Mouse (Mus musculus) left cerebral cortex, postnatal 4 days (tissue): ENCODE results near the gene Wscd2. TPM values are rescaled to one million over a fixed set of nuclear protein-coding genes. Genes with fewer than 3 reads are reported as not detected.

Source experiments
- DNase-seq: peaks from one replicate; pipeline ENCODE4 v3.0.0-alpha.2; 2022
- intact Hi-C: fragments of 180-260 bp; cut with DNase I; formaldehyde crosslinking; loops from one replicate; pipeline ENCODE4 v1.15.1; 2025
- total RNA-seq, 2 experiments: library from RNA; stranded (reverse); gene quantifications; 2 replicates each; pipeline ENCODE4 v1.2.3; 2021

Gene Wscd2
- total RNA-seq, 2 experiments from 2014 or later = 39.4 to 43.9 TPM

DNA sequence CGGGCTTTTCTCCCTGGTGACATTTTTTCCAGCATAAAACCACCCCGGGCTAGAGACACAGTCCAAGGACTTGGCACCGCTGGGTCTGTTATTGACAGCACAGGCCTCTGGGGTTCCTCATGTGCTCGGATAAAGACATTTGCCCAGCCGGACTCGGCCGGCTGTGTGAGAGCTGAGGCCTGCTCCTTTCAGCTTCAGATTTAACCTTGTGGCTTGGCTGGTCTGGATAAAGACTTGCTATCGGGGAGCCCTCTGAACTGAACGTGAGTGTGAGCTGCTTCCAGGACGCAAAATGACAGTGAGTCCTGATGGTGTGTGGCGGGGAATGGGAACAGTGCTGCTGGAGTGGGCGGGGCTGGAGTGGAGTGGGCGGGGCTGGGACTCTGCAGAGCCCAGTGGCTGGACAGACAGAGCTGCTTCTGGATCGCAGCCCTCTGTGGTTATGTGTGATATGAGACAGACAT, 26.8 kb downstream of the Wscd2 start:
- intact Hi-C loops = no loop called here
- DNase-seq = peak; percentile 52

DNA sequence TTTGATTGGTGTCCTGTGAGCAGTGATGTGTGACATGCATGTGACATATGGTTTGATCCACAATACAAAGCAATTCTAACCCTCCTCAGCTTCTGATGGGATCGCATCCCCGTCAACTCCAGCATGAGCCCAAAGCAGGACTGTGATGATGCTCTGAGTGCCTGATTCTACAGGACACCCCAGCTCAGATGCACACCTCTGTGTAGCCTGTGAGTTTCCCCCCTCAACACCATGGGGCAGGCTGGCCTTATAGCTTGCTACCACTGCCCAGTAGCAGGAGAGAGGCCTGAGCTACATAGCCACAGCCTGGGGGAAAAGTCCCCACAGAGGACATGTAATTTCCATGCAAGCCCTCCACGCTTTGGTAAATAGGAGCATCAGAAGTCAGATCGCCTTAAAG, 27.3 kb downstream of the Wscd2 start:
- DNase-seq = no peak
- intact Hi-C loops = no loop called here

DNA sequence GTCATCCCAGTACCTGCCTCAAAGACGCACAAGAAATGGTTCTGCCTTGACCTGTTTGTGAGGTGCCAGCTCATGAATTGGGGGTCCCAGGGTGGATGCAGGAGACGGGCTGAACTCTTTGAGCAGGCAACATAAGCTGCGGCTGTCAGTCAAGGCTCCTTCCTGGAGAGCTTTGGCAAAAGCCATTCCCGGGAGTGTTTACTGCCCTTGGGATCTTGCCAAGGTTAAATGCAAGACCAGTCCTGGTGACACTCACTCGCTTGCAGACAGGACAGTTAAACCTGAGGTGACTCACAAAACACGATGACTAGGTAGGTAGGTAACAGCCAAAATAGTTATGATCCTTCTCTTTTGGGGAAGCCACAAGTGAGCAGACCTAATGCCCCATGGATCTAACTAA, 30.9 kb downstream of the Wscd2 start:
- intact Hi-C loops = no loop called here
- DNase-seq = no peak

DNA sequence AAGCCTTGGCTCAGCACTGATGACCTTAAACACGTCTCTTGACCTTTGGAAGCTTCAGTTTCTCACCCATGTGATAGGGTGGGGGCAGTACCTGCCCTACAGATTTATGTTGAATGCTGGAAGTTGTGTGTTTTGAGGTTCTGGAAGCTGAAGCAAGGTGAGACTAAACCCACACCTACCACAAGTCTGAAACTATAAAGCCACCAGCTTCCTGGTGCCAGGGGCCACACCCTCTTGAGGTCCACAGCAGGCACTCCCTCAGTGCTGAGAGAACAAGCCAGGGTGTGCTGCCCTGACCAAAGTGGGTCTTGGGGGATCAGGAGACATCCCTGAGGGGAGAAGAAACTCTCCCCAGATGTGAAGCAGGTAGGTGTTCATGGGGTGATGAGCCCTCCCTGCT, 48.7 kb downstream of the Wscd2 start:
- DNase-seq = no peak
- intact Hi-C loops = no loop called here

DNA sequence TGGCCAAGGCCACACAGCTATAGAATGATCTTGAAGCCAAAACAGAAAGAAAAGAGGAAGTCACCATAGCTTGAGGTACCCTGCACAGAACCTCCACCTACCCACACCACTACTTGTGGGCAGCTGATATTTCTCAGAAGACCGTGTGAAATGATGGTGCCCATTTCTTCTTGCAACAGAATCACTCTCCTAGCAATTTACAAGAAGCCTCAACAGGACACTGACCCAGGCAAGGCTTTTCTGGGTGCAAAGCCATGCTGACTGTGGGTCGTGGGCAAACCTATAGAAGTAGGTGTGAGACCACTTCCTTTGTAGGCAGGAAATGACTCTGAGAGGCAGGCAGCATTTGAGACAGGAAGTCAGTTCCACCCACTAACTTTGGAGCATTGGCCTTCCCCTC, 49.3 kb downstream of the Wscd2 start:
- intact Hi-C loops = no loop called here
- DNase-seq = no peak

DNA sequence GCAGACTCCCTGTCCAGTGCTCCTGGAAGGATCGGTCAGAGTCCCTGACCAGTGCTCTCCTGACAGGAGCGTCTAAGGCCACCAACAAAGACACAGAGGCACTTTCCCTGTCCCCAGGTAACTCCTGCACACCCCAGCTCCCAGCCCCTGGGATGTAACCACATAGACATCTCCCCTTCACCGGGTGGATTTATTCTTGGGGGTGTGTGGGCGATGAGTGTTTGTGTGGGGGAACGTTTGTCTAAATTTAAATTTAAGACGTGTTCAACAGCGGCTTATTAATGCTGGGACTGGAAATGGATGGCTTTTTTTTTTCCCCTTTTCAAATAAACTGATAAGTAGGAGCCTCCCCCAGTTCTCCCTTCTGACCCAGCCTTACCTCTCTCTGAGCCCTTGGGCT, 49.7 kb downstream of the Wscd2 start:
- DNase-seq = no peak
- intact Hi-C loops = no loop called here

DNA sequence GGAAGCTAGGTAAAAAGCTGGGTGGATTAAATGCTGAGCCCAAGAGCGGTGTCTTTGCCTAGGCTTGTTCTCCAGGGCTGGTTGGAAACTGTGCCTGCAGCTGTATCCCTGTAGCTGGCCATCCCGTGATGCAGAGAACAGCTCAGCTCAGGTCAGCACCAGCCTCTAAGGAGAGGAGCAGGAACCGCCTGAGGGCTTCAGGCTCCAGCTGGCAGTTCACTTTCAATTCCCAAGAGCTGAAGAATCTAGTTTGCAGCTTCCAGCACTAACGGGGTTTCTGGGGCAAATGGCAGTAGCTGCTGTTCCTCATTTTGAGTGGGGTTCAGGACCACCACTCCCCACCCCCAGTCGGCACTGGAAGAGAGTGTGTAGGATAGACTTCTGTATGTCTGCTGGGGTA, 51.1 kb downstream of the Wscd2 start:
- intact Hi-C loops = no loop called here
- no peak for DNase-seq

DNA sequence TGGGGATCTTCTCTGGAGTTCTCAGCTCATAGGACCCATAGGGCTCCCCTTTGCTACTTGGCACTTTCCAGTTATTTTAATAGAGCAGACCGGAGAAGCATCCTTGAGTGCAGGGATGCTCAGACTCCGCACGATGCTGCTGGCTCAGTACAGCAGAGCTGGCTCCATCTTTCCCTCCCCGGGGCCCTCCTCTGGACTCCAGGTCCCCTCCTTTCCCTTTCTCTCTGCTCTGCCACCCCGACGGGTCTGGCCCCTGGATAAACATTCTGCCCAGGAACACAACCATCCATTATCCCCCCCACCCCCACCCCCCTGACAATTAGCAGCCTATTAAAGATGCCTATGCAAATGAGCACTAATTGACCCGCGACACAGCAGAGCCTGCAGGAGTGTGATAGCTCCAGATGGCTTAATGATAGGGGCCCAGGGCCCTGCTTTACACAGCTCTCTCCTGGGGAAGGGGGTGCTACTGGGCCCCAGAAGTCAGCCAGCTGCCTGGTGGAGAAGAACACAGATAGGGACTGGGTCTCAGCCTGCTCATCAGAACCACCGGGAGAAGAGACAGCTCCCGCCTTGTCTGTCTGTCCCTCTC, 52.8 kb downstream of the Wscd2 start:
- intact Hi-C loops = no loop called here
- DNase-seq = no peak

DNA sequence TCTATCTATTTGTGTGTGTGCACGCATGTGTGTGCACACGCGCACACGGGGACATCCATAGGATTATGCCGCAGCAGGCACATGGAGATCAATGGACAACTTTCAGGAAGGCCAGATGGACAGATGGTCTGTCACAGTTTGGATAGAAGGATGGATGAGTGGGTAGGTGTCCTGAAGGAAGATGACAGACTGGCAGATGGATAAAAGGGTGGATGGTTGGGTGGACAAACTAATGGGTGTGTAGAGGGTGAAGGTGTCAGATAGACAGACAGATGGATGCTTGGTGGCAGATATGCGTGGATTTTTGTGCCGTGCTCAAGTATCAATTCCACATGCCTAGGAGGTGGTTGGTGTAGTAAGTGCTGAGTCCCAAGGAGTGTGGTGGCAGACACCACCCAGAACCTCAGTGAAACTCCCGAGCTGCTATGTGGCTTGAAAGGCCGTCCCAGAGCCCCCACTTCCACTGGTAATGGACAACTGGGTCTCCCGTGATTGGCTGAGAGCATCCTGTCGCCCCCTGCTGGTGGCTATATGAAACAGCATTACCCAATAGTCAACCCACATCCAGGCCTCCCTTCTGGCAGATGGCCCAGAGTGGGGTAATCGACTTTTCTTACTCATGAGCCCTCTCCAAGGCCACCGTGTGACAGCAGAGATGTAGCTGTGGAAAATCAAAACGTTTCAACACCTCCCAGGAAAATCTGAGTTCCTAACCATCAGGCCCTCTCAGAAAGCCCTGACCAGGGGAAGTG, 58.0 kb downstream of the Wscd2 start:
- peak; percentile 75 for DNase-seq
- intact Hi-C loops = no loop called here

DNA sequence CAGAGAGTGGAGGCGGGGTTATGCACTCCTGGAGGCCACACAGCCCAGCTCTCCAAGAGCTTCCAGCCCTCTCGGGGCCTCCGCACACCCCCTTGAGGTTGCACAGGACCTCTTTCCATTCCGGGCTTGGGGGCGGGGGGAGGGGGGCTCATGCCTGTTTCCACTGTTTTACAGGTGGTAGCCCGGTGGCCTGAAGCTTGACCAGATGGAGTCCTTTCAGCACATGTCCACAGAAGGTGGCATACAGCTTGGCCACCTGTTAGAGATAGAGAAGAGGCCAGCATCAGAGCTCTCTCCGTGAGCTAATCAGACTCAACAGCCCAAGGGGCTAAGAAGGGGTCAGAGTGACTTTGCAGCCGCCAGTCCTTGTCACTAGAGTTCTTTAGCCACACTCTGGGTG, 60.1 kb downstream of the Wscd2 start:
- no peak for DNase-seq
- intact Hi-C loops = no loop called here

DNA sequence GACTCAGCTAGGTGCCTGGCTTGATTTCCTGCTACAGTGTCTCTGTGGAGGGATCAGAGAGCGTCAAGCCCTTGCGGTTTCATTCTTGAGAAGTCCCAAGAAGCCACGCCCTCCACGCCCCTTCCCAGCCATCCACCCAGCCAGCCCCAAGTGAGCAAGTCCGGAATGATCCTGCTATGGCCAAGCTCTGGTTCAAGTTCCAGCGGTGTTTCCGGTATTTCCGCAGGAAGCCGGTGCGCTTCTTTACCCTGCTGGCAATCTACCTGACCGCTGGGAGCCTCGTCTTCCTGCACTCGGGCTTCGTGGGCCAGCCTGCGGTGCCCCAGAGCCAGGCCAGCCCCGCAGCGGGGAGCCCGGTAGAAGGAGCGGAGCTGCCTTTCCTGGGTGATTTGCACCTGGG, 60.6 kb downstream of the Wscd2 start:
- intact Hi-C loops = no loop called here
- DNase-seq = no peak

DNA sequence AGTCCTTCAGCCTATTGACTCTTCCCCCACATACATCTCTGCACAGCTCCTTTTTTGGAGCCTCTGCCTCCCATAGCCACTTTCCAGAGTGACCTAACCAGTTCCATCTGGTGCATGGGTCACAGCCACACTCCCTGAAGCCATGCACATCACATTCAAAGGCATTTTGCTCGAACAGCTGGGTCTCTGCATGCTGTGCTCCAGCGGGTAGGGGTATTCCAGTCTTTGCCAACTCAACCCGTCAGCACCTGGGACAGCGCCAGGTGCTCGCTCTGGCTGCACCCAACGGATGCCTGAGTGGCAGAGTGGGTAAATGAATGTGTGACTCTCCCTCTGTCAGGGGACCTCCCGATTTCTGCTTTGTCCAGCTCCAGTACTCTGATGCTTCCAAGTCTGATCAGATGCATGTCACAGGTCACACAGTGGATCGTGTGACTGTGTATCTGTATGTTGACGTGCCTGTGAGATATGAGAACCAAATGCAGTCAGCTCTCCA, 63.3 kb downstream of the Wscd2 start:
- intact Hi-C loops = no loop called here
- peak; percentile 66 for DNase-seq

DNA sequence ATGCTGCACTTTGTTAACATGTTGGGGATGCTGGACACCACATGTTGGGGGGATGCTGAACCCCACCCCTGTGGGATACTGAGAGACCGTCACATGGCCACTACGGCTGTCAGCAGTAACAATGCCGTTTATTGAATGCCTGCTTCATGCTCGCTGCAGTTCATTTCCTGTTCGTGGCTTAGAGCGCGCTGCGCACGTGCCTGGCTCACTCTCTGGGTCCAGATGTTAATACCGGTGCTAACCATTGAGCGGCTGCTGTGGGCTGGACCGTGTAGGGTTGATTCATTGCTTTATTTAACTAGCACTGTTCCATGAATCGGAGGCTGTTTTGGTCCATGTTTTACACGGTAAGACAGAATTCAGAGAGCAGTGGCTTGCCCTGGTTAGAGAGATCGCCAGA, 64.0 kb downstream of the Wscd2 start:
- intact Hi-C loops = no loop called here
- DNase-seq = no peak

DNA sequence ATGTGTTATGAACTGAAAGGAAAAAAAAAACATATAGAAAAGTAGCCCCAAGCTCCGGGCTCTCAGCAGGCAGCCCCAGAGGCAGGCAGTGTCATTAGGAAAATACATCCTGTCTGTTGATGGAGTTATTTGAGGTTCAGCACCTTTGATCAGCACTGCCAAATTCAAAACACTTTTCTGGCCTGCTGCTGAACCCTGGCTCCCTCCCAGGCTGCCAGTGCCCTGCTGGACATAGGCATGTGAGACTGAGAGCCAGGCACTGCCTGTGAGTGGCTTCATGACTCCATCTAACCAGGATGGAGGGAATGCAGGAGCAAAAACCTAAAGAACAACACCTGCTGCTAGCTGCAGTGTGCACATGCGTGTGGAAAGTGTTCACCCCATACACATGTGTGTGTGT, 64.4 kb downstream of the Wscd2 start:
- intact Hi-C loops = no loop called here
- DNase-seq = no peak

DNA sequence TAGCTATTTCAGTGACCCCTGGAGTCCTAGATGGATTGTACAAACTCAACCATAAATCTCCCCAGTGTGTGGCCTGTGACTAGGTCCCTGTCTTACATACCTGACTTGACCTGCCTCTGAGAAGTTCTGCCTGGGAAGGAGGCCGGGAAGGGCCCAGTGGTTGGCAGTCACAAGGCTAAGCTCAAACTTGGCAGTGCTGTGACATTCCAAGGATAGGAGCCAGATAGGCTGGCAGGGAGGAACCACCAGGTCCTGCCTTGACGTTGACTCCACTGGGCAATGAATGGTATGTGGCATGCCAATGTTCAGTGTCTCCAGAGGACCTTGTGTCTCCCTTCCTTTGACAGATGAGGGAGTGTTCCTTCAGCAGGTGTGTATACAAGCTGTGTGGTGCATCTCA, 65.6 kb downstream of the Wscd2 start:
- intact Hi-C loops = no loop called here
- no peak for DNase-seq

DNA sequence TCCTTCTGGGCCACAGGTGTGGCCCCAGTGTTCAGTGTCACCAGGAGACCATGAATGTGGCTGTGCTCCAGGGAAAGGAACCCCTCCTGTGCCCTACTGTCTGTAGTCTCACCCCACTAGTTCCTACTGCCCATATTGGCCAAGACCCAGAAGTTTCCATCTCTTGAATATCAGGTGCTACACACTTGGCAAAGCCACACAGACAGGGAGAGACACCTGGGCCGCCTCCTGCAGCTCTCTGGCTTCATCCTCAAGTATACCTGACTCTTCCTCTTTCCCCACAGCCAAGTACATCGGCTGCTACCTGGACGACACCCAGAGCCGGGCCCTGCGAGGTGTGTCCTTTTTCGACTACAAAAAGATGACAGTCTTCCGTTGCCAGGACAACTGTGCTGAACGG, 67.9 kb downstream of the Wscd2 start:
- no peak for DNase-seq
- intact Hi-C loops = no loop called here

DNA sequence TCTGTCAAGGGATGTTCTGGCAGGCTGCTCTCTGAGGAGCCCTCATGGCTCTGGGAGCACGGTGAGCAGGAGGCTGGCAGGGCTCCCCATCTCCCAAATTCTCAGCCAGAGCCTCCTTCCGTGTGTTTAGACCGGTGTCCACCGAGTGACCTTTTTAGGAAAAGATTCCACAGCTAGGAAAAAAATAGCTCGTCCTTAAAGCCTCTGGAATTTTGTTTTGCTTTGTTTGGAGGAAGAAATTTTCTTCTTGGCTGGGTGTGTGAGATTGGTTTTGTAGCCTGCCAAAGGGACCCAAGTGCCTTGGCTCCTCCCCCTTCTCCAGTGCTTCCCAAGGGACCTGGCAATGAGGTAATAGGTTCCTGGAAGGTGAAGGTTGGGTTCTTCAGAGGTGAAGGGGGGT, 69.5 kb downstream of the Wscd2 start:
- intact Hi-C loops = no loop called here
- DNase-seq = no peak

DNA sequence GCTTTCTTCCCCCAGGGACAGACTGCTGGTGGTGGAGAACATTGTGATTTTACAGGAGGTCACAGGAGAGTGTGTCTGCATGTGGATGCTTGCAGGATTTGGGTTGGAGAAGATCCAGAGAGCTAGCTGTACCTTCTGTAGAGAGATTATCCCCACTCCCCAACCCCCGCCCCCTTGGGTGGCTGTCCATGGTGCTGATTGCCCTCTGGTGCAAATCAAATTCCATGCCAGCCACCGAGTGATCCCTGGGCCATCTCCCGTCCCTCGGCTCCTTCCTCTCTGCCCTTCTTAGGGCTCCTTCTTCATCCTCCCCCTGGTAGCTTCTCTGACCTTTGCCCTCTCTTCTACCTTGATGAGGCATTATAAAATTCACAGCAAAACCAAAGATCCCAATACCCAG, 74.3 kb downstream of the Wscd2 start:
- intact Hi-C loops = no loop called here
- DNase-seq = no peak

DNA sequence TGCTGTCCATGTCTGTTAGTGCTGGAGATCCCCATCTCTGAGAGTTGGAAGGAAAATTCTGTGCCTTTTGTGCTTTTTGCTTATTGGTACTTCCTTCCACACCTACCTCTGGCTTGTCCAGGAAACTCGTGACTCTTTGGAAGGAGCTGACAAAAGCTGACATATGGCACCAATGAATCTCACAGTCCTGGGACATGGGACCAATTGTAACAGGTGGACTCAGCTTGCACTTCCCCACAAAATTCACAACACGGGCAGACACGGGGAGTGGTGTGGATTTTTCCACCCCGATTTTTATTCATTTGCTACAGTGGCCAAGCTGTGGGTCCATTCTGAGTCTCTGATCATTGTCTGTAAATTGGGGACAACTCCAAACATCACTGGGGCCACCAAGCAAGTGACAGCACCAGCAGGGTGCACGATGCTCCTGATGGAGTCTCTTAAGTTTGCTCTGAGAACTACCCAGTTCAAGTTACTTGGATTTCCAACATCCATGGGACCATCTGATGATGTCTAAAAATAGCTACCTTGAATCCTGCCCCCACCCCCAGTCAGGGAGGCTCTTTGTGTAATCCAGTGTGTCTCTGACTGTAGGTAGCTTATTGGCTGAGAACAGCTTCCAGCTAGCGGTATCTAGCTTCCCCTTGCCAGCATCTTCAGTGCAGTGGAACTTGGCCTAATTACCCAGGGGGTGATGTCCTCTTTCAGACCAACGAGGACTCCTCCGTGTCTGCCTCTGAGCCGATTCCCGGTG, 75.1 kb downstream of the Wscd2 start:
- no peak for DNase-seq

DNA sequence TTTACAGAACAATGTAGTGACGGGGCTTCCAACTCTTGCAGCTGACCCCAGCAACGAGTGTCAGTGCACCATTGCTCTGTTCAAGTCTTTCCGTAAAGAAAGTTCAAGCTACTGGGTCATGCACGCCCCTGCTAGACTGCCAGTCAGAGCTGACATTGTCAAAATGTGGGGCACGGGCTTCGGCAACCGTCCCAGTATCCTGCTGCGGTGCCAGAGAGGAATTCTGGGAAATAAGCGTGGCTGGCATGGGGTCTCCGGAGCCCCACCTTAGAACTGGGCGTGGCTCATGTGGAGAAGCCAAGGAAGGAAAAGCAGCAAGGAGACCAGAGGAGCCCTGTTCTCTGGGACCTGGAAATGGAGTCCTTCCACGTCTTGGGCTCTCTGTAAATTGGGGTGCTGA, 75.7 kb downstream of the Wscd2 start:
- intact Hi-C loops = no loop called here
- no peak for DNase-seq

More for the DNA sequence above, 75.1 kb downstream of the Wscd2 start:
- intact Hi-C loops = no loop called here

DNA sequence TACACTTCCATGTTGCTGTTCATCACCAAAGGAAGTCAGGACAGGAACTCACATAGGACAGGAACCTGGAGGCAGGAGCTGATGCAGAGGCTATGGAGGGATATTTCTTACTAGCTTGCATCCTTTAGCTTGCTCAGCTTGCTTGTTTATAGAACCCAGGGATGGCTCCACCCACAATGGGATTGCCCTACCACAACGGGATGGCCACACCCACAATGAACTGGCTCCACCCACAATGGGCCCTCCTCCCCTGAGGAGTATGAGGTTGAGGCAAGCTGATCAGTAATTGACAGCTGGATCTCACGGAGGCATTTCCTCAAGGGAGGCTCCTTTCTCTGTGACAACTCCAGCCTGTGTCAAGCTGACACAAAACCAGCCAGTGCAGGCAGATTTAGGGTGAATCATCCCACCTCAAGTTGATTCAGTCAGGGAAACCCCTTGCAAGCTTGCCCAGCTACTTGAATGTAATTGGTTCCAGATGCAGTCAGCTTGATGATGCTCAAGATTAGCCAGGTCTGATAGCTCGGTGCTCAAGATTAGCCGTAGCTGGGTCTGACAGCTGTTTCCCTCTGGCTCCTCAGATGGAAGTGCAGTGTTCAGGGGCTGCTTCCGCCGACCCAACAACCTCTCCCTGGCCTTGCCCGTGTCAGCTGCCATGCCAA, 80.1 kb downstream of the Wscd2 start:
- no peak for DNase-seq
- intact Hi-C loops = no loop called here
